Mouse (Mus musculus) kidney, adult 2 months (tissue): ENCODE measurements at regions not wholly inside any gene's neighbourhood (a gene's known extent, or its start where the extent isn't known, plus 50 kb on each side); places are given as distances from the start of the nearest gene placed in this dataset.

Experiments used
- DNase-seq: peaks from one replicate; pipeline ENCODE4 v3.0.0; 2021
- H3K27ac ChIP-seq: fragments of 200-500 bp; 2 replicates; pipeline ENCODE4 v1.5.1; 2012; ENCODE audit warnings: low read depth, low read length, control low read depth, inconsistent platforms; ENCODE audit not compliant: insufficient read depth
- H3K27me3 ChIP-seq: fragments of 200-500 bp; replicated peaks from 2 replicates; pipeline ENCODE4 v1.6.1; 2012; ENCODE audit warnings: mild to moderate bottlenecking, moderate library complexity, low read length, inconsistent platforms; ENCODE audit not compliant: control insufficient read depth, insufficient read depth
- H3K36me3 ChIP-seq: fragments of 200-500 bp; 2 replicates; pipeline ENCODE4 v1.6.1; 2012; ENCODE audit warnings: mild to moderate bottlenecking, moderate library complexity, low read length, inconsistent platforms; ENCODE audit not compliant: control insufficient read depth, insufficient read depth
- H3K4me1 ChIP-seq: fragments of 200-500 bp; 2 replicates; pipeline ENCODE4 v1.6.1; 2011; ENCODE audit warnings: low read length; ENCODE audit not compliant: control insufficient read depth, insufficient read depth
- H3K4me3 ChIP-seq: fragments of 200-500 bp; 2 replicates; pipeline ENCODE4 v1.5.1; 2011; ENCODE audit warnings: mild to moderate bottlenecking, low read depth, low read length, control low read depth; ENCODE audit not compliant: insufficient read depth
- CTCF ChIP-seq: fragments of 200-500 bp; conservative IDR thresholded peaks from 2 replicates; pipeline ENCODE4 v1.5.1; 2011; ENCODE audit warnings: low read depth, mild to moderate bottlenecking, control low read depth, low read length, moderate library complexity, mixed read lengths; ENCODE audit not compliant: insufficient read depth, insufficient read length
- POLR2A ChIP-seq: fragments of 200-500 bp; IDR thresholded peaks from one replicate; pipeline ENCODE4 v1.6.1; 2011; ENCODE audit warnings: low read depth, low read length, control low read depth
- WGBS: fragments of 180-500 bp; shearing (Covaris S2); methylation state at CpG from one replicate; pipeline ENCODE4 v1.1.7; 2018; 5-methylcytosine and 5-hydroxymethylcytosine counted together

- H3K4me3 ChIP-seq: no peak overlapping the region
- TF ChIP-seq CTCF: no peak
- TF ChIP-seq POLR2A: no peak
- H3K27ac ChIP-seq: no peak overlapping the region
- no peaks in the 10 kb centered on the region for H3K27me3 ChIP-seq
- 14% methylated on average over 1 of the region's 1 CpGs for WGBS
- no peak for DNase-seq
- H3K36me3 ChIP-seq: no peaks in the 10 kb centered on the region
- no peaks in the 10 kb centered on the region for H3K4me1 ChIP-seq
These were observed 62.9 kb upstream of the Hand1 start for GRCm38 (mm10) chr11:57895497-57895896.

GRCm38 (mm10) chr11:57882736-57883635, 50.4 kb upstream of the Hand1 start:
- DNase-seq: no peak
- no peaks in the 10 kb centered on the region for H3K4me1 ChIP-seq
- H3K27ac ChIP-seq: no peak overlapping the region
- H3K27me3 ChIP-seq: no peaks in the 10 kb centered on the region
- no peak overlapping the region for H3K4me3 ChIP-seq
- no peaks in the 10 kb centered on the region for H3K36me3 ChIP-seq
- TF ChIP-seq CTCF (no peak), POLR2A (no peak)
- 65% methylated on average over 15 of the region's 15 CpGs for WGBS
